Mouse (Mus musculus) liver, postnatal 0 days (tissue): ENCODE data around the gene Rcan2. TPM values are rescaled to one million over a fixed set of nuclear protein-coding genes. Genes with fewer than 3 reads are reported as not detected.
A peak's percentile ranks its signal among the peaks of the same experiment; 100 is the strongest.
"Not testable (repeated sequence)": the region's sequence is repeated elsewhere in the genome, so short reads cannot be mapped to it uniquely, and the experiment has no call there.

Experiments
- ATAC-seq: fragments of 200-750 bp; cut with Nextera tagmentation; 2 replicates; pipeline ENCODE4 v1.8.0; 2017; ENCODE audit warnings: mild to moderate bottlenecking, moderate library complexity
- DNase-seq: peaks from one replicate; pipeline ENCODE4 v3.0.0-alpha.2; 2016
- H3K27ac ChIP-seq: fragments of 300-500 bp; sonication (generic); 2 replicates; pipeline ENCODE4 v1.5.1; 2014; ENCODE audit warnings: antibody characterized with exemption, moderate library complexity, mild to moderate bottlenecking, low read depth
- H3K27me3 ChIP-seq: fragments of 300-500 bp; sonication (generic); 2 replicates; pipeline ENCODE4 v1.6.1; 2014; ENCODE audit warnings: low read length, control low read depth, mixed read lengths; ENCODE audit not compliant: insufficient read depth
- H3K36me3 ChIP-seq: fragments of 300-500 bp; sonication (generic); replicated peaks from 2 replicates; pipeline ENCODE4 v1.6.1; 2014; ENCODE audit warnings: mild to moderate bottlenecking, control low read depth, low read length, moderate library complexity, mixed read lengths; ENCODE audit not compliant: insufficient read depth
- H3K4me1 ChIP-seq: fragments of 300-500 bp; sonication (generic); 2 replicates; pipeline ENCODE4 v1.6.1; 2014; ENCODE audit warnings: antibody characterized with exemption, mild to moderate bottlenecking, control low read depth; ENCODE audit not compliant: insufficient read depth
- H3K4me2 ChIP-seq: fragments of 300-500 bp; sonication (generic); 2 replicates; pipeline ENCODE4 v1.6.1; 2014; ENCODE audit warnings: low read depth, mild to moderate bottlenecking, low read length, moderate library complexity, mixed read lengths
- H3K4me3 ChIP-seq: fragments of 300-500 bp; sonication (generic); 2 replicates; pipeline ENCODE4 v1.5.1; 2014; ENCODE audit warnings: low read depth, low read length
- H3K9ac ChIP-seq: fragments of 300-500 bp; sonication (generic); replicated peaks from 2 replicates; pipeline ENCODE4 v1.6.1; 2014; ENCODE audit warnings: mild to moderate bottlenecking, moderate library complexity
- H3K9me3 ChIP-seq: fragments of 300-500 bp; sonication (generic); 2 replicates; pipeline ENCODE4 v1.6.1; 2016; ENCODE audit warnings: mild to moderate bottlenecking, control low read depth, low read length, mixed read lengths
- CTCF ChIP-seq: sonication (generic); IDR thresholded peaks from 2 replicates; pipeline ENCODE4 v1.5.1; 2016; ENCODE audit warnings: antibody characterized with exemption, low read depth
- EP300 ChIP-seq: IDR thresholded peaks from 2 replicates; pipeline ENCODE4 v1.6.1; 2016; ENCODE audit warnings: antibody characterized with exemption, low read depth, mild to moderate bottlenecking
- WGBS: fragments of 180-500 bp; shearing (Covaris S2); extraction: QIAGEN DNeasy Blood & Tissue Kit; methylation state at CpG from one replicate; pipeline ENCODE4 v1.1.7; 2014; ENCODE audit not compliant: insufficient replicate concordance; 5-methylcytosine and 5-hydroxymethylcytosine counted together
- polyA plus RNA-seq: library from polyadenylated mRNA; unstranded; fragments of >200 nt; fragmentation: Nextera tagmentation; extraction: Ambion mirVana; gene quantifications from 2 replicates; pipeline ENCODE4 v1.2.1, GENCODE M21; 2015

Rcan2 gene
- polyA plus RNA-seq, 1 experiment from 2014 or later: 0.87 TPM

- Histone ChIP-seq H3K36me3 (no peaks in the 10 kb centered on the region), H3K4me2 (no peak overlapping the region), H3K27me3 (no peaks in the 10 kb centered on the region), H3K9ac (no peak overlapping the region), H3K4me1 (no peaks in the 10 kb centered on the region), H3K27ac (no peak overlapping the region), H3K4me3 (no peak overlapping the region), H3K9me3 (no peaks in the 10 kb centered on the region)
- WGBS: 79% methylated on average over 6 of the region's 6 CpGs
- ATAC-seq: no peak
- no peak for TF ChIP-seq CTCF
- no peak for TF ChIP-seq EP300
- DNase-seq: no peak
Observed at GRCm38 (mm10) chr17:43822207-43822606, 21.1 kb downstream of the Rcan2 start.

- 72% methylated on average over 2 of the region's 2 CpGs for WGBS
Observed at GRCm38 (mm10) chr17:43822630-43823029, 21.5 kb downstream of the Rcan2 start.

GRCm38 (mm10) chr17:43824781-43825410, 23.7 kb downstream of the Rcan2 start:
- Histone ChIP-seq H3K9me3 (no peaks in the 10 kb centered on the region), H3K4me3 (no peak overlapping the region), H3K4me1 (no peaks in the 10 kb centered on the region), H3K9ac (no peak overlapping the region), H3K36me3 (no peaks in the 10 kb centered on the region), H3K4me2 (no peak overlapping the region), H3K27me3 (no peaks in the 10 kb centered on the region), H3K27ac (no peak overlapping the region)
- ATAC-seq: no peak
- no peak for DNase-seq
- no peak for TF ChIP-seq EP300
- no peak for TF ChIP-seq CTCF
- WGBS: 79% methylated on average over 10 of the region's 10 CpGs

More at GRCm38 (mm10) chr17:43822630-43823029, 21.5 kb downstream of the Rcan2 start:
- Histone ChIP-seq H3K27ac (no peak overlapping the region), H3K27me3 (no peaks in the 10 kb centered on the region), H3K4me1 (no peaks in the 10 kb centered on the region), H3K9me3 (no peaks in the 10 kb centered on the region), H3K4me3 (no peak overlapping the region), H3K9ac (no peak overlapping the region), H3K4me2 (no peak overlapping the region), H3K36me3 (no peaks in the 10 kb centered on the region)
- no peak for DNase-seq
- TF ChIP-seq CTCF (no peak), EP300 (no peak)
- ATAC-seq: no peak

GRCm38 (mm10) chr17:43825411-43825785, 24.2 kb downstream of the Rcan2 start:
- not testable (repeated sequence) for H3K4me2 ChIP-seq, DNase-seq, H3K4me1 ChIP-seq, H3K36me3 ChIP-seq, ATAC-seq, H3K9ac ChIP-seq, H3K9me3 ChIP-seq, H3K27ac ChIP-seq, H3K27me3 ChIP-seq, H3K4me3 ChIP-seq
- WGBS: 56% methylated on average over 1 of the region's 1 CpGs

- H3K4me1 ChIP-seq: no peaks in the 10 kb centered on the region
- H3K4me2 ChIP-seq: no peak overlapping the region
- no peaks in the 10 kb centered on the region for H3K27me3 ChIP-seq
- 68% methylated on average over 3 of the region's 3 CpGs for WGBS
- ATAC-seq: no peak
- no peak overlapping the region for H3K27ac ChIP-seq
- no peak overlapping the region for H3K9ac ChIP-seq
- H3K4me3 ChIP-seq: no peak overlapping the region
- no peaks in the 10 kb centered on the region for H3K36me3 ChIP-seq
- no peak for DNase-seq
- no peaks in the 10 kb centered on the region for H3K9me3 ChIP-seq
- TF ChIP-seq EP300 (no peak), CTCF (no peak)
Observed at GRCm38 (mm10) chr17:43827261-43827660, 26.1 kb downstream of the Rcan2 start.

GRCm38 (mm10) chr17:43832401-43833124, 31.4 kb downstream of the Rcan2 start:
- no peak overlapping the region for H3K9ac ChIP-seq
- no peak overlapping the region for H3K4me3 ChIP-seq
- no peaks in the 10 kb centered on the region for H3K36me3 ChIP-seq
- WGBS: 55% methylated on average over 15 of the region's 15 CpGs
- no peaks in the 10 kb centered on the region for H3K4me1 ChIP-seq
- peak overlapping the region; percentile 15; the same call in 1 of the 2 replicates for H3K4me2 ChIP-seq
- H3K27ac ChIP-seq: no peak overlapping the region
- H3K9me3 ChIP-seq: no peaks in the 10 kb centered on the region
- ATAC-seq (peak; percentile 50; the same call in 1 of the 2 replicates), DNase-seq (peak; percentile 28)
- H3K27me3 ChIP-seq: no peaks in the 10 kb centered on the region
- TF ChIP-seq CTCF: no peak
- TF ChIP-seq EP300: no peak
